Mouse (Mus musculus): ENCODE data around the gene Tctex1d4.

- TF ChIP-seq GATA1 (IDR thresholded peaks at IDR 0.05; ENCODE audit: low read length) (no peak), TAL1 (IDR thresholded peaks at IDR 0.05; ENCODE audit: low read length) (no peak)
Observed at GRCm38 (mm10) chr4:117125910-117126674, 502 bp upstream of the Tctex1d4 start.
